ENCODE assay signal across 8 mouse cellular contexts in genomic region chr9:13231545-13232216, GRCm38 (mm10). TPM values are rescaled to one million over a fixed set of nuclear protein-coding genes. Genes with fewer than 3 reads are reported as not detected.
DNase-seq lines count a peak whose midpoint lies in the region; ATAC-seq and TF ChIP-seq lines count a peak whose summit lies in the region.
"Had no signal": no experiment of that assay in that cellular context is flagged by ENCODE, and none has a peak within 500 bp of the region (broad histone marks: within the 10 kb centered on the region; RNA-seq: fewer than 3 reads in every experiment).

No protein-coding gene starts in this region.

- H3K4me1 ChIP-seq in hindbrain, embryonic 14.5 days (replicated peaks; ENCODE audit: control insufficient read depth, insufficient read depth, low read length) = no peaks in the 10 kb centered on the region
- no peaks in the 10 kb centered on the region for H3K4me1 ChIP-seq in midbrain, embryonic 15.5 days

- intact Hi-C loops in gastrocnemius, postnatal 14 days (cut with DNase I; ENCODE audit: low total_unique reads) = loop anchor here (2.0 to 10.0 kb wide), 2 partner anchors 423 to 485 kb away; no protein-coding TSS in a partner anchor

- DNase-seq in layer of hippocampus, adult 2 months (ENCODE audit: low spot score in 2 of 2) = peak in 1 of 2 experiments; percentile 44
- no peak for DNase-seq in layer of hippocampus, postnatal 25 days (ENCODE audit: extremely low spot score in 1 of 2, low spot score in 1 of 2)
- DNase-seq in ES-CJ7 (ENCODE audit: low read depth, low spot score) (peak; percentile 37), adipocyte (ENCODE audit: low spot score) (peak; percentile 70)
- DNase-seq in hindbrain, embryonic 14.5 days (ENCODE audit: low spot score) = peak; percentile 85
- no peak for DNase-seq in gastrocnemius, postnatal 14 days

- H3K27ac ChIP-seq in layer of hippocampus, adult 2 months = no peak overlapping the region
- no peak overlapping the region for H3K27ac ChIP-seq in hindbrain, embryonic 14.5 days
- no peak overlapping the region for H3K27ac ChIP-seq in midbrain, embryonic 15.5 days
- H3K27ac ChIP-seq: heart, embryonic 13.5 days had no signal

- 0 out of 2 replicates have a peak, but pooled peaks have one; percentile 60 for ATAC-seq in hindbrain, embryonic 14.5 days (ENCODE audit: low FRiP score)
- ATAC-seq in midbrain, embryonic 15.5 days (replicated peaks) = peak; percentile 84

- no peaks in the 10 kb centered on the region for H3K9me3 ChIP-seq in hindbrain, embryonic 14.5 days (ENCODE audit: control insufficient read depth, low read length)
- H3K9me3 ChIP-seq in midbrain, embryonic 15.5 days = no peaks in the 10 kb centered on the region

- no peak overlapping the region for H3K9ac ChIP-seq in hindbrain, embryonic 14.5 days
- no peak overlapping the region for H3K9ac ChIP-seq in midbrain, embryonic 15.5 days
- H3K9ac ChIP-seq: heart, embryonic 13.5 days had no signal

- H3K27me3 ChIP-seq in hindbrain, embryonic 14.5 days (ENCODE audit: control insufficient read depth, insufficient read depth, low read length) = no peaks in the 10 kb centered on the region
- no peaks in the 10 kb centered on the region for H3K27me3 ChIP-seq in midbrain, embryonic 15.5 days (replicated peaks)
- H3K27me3 ChIP-seq: heart, embryonic 13.5 days had no signal

- TF ChIP-seq CTCF in layer of hippocampus, adult 2 months (conservative IDR thresholded peaks at IDR 0.05) = peak; percentile 93

- H3K4me3 ChIP-seq in layer of hippocampus, adult 2 months = no peak overlapping the region
- H3K4me3 ChIP-seq in hindbrain, embryonic 14.5 days (replicated peaks; ENCODE audit: low read length) = no peak overlapping the region
- H3K4me3 ChIP-seq in midbrain, embryonic 15.5 days = no peak overlapping the region
- H3K4me3 ChIP-seq: heart, embryonic 13.5 days had no signal

- H3K36me3 ChIP-seq in hindbrain, embryonic 14.5 days (replicated peaks; ENCODE audit: control insufficient read depth, insufficient read depth) = no peaks in the 10 kb centered on the region
- no peaks in the 10 kb centered on the region for H3K36me3 ChIP-seq in midbrain, embryonic 15.5 days (replicated peaks)
- H3K36me3 ChIP-seq: heart, embryonic 13.5 days had no signal

- 19% methylated on average over 5 of the region's 5 CpGs for WGBS in hindbrain, embryonic 14.5 days
- WGBS in midbrain, embryonic 15.5 days = 18% methylated on average over 5 of the region's 5 CpGs

- no peak overlapping the region for H3K4me2 ChIP-seq in hindbrain, embryonic 14.5 days (replicated peaks)
- H3K4me2 ChIP-seq in midbrain, embryonic 15.5 days = no peak overlapping the region
- H3K4me2 ChIP-seq: heart, embryonic 13.5 days had no signal

RNA-seq across cellular contexts. Expression of gene Jrkl, which starts 13.9 kb away (rescaled TPM):
- total RNA-seq in layer of hippocampus, adult 2 months (2021) = 1 to 10 TPM; 8.6 to 9.2 TPM
- 1 to 10 TPM; 8.5 to 9.3 TPM for total RNA-seq in layer of hippocampus, postnatal 25 days (2021)
- 9.6 and 10.2 TPM in 2 replicates for polyA plus RNA-seq in hindbrain, embryonic 14.5 days (2014; fragmentation: Nextera tagmentation; extraction: Ambion mirVana)
- 11.0 and 11.3 TPM in 2 replicates for polyA plus RNA-seq in midbrain, embryonic 15.5 days (2015; fragmentation: Nextera tagmentation; extraction: Ambion mirVana)
- 1 to 10 TPM; 3.2 TPM for total RNA-seq in gastrocnemius, postnatal 14 days (2021)

RNA-seq across cellular contexts. Expression of gene Ccdc82, which starts 15.1 kb away (rescaled TPM):
- 10 to 100 TPM; 14.1 to 17.9 TPM for total RNA-seq in layer of hippocampus, adult 2 months (2021)
- 10 to 100 TPM; 11.0 to 12.2 TPM for total RNA-seq in layer of hippocampus, postnatal 25 days (2021)
- 15.6 and 17.7 TPM in 2 replicates for polyA plus RNA-seq in hindbrain, embryonic 14.5 days (2014; fragmentation: Nextera tagmentation; extraction: Ambion mirVana)
- polyA plus RNA-seq in midbrain, embryonic 15.5 days (2015; fragmentation: Nextera tagmentation; extraction: Ambion mirVana) = 12.8 and 13.9 TPM in 2 replicates
- total RNA-seq in gastrocnemius, postnatal 14 days (2021) = 1 to 10 TPM; 3.4 to 4.3 TPM

Comparison
In these comparisons a context has a peak if more than half of its experiments do, and no peak if none do; other contexts are left out.
1. DNase-seq: peak in ES-CJ7 (single experiment), adipocyte (single experiment) and hindbrain, embryonic 14.5 days (single experiment); none in layer of hippocampus, postnatal 25 days (0 of 2) and gastrocnemius, postnatal 14 days (single experiment).